Mouse (Mus musculus): ENCODE results near the gene H2al1e.
A peak's percentile ranks its signal among the peaks of the same experiment; 100 is the strongest.
"Not testable (repeated sequence)": the region's sequence is repeated elsewhere in the genome, so short reads cannot be mapped to it uniquely, and the experiment has no call there.

The H2al1e gene

DNA sequence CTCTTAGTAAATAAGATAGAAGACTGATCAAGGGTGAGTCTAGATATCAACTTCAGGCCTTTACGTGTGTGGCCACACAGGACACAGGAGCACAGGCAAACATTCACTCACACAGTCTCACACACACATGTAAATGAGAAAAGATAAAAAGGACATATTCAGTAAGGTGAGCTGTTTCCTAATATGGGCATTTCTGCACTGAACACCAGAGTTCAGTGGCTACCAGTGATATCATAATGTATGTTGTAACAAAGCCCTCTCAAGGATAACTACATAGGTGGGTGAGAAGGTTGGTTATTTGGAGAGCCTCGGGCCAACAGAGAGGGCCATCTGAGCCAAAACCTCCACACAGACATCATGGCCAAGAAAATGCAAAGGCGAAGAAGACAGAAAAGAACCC, at the start of gene H2al1e:
TSS of gene H2al1e (plus strand) at position 301 of the 400 bp plus-strand sequence.
- DNase-seq: not testable (repeated sequence)

DNA sequence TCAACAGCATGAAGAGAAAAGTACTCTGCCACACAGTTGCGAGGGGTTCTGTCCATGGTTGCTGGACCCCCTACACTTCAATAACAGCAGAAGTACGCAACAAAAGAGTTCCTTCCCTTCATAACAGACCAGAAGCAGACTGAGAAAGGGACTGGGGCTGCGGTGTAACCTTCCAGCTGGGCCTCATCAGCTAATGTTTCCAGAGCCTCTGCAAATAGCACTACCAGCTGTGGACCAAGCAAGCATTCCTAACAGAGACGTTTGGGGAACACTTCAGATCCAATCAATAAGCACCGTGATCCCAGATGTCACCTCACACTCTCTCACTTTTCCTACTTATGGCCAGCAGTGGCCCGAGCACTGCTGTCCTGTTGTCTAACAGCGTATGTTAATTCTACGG, 46.8 kb upstream of the H2al1e start:
- no peak for DNase-seq

DNA sequence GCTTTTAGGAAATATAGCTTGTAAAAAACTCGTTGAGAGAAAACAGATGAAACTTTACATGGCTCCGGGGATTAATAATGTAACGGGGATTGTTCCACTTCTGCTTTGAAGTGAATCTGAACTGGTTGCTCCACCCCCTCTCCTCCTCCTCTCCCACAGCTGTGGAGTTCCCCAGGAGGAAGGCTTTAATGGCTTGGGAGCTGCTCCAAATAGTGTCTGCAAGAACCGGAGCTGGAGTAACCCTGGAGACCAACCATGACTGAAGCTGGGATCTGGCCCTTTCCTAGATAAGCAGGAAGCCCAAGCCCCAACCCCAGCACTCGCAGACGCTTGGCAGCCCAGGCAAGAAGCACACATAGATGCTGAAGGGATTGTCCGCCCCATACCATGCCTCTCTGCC, 43.9 kb upstream of the H2al1e start:
- no peak for DNase-seq

DNA sequence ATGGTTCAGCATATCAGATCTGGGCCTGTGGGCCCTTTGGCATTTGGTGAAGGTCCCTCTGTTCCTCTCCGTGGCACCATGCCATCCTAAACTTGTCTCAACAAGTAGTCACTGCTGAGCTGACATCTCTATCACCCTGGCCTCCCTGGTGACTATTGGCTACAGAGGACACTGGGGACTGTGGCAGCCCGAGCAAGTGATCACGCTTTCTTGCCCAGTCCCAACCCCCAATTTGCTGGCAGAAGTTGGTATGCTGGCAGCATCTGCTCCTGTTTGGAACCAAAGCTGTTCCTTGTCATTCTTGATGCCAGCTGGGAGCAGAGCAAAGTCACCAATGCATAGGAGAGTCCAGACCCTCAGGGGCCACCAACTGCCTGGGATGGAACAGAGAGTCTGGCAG, 42.7 kb upstream of the H2al1e start:
- peak; percentile 22 for DNase-seq

DNA sequence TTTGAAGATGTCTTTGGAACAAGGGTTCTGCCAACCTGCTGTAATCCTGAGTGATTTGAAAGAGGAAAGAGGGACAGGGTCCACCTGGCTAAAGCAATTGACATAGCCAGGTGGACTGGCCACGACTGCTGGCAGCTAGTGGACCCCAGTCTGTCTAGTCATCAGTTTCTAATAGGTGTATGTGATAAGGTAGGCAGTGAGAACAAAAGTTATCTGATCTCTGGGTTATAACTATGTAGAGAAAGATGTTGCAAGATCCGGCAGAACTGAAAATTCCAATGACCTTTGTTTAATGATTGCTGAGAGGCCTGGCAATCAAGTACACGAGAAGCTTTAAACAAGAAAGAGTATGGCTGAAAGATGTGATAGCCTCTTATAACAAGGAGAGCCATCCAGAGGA, 38.5 kb upstream of the H2al1e start:
- no peak for DNase-seq

DNA sequence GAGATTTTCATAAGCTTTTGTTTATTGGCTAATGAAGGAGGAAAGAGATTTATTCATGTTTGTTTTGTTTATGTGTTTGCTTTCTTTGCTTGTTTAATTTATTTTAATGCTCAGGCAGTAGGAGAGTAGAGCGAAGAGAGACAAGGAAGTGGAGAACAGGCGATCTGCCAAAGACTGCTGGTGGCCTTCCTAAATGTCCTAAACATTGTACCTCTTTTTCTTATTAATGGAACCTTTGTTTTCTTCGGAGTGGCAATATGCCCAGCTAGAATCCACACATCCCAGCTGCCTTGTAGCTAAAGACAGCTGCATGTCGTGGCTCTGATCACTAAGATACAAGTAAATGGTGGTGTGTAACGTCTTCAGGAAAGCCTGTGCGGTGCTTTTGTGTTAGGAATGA, 34.7 kb upstream of the H2al1e start:
- no peak for DNase-seq

DNA sequence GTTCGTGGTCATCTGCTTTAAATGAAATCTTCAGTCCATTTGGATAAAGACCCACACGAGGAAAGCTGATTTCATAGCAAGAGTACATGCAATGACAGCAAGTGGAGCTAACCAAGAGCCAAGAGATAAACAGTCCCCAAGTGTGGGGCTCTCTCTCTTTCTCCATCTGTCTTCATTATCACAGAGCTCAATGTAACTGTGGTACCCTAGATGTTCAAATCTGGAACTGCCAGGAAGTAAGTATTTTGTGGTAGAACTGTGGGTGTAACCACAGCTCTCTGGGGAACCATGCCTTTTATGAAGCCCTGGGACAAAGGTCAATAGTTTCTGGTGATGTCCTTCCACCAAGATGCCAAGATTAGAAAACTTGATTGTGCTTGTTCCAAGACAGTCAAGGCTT, 31.0 kb upstream of the H2al1e start:
- DNase-seq: no peak

DNA sequence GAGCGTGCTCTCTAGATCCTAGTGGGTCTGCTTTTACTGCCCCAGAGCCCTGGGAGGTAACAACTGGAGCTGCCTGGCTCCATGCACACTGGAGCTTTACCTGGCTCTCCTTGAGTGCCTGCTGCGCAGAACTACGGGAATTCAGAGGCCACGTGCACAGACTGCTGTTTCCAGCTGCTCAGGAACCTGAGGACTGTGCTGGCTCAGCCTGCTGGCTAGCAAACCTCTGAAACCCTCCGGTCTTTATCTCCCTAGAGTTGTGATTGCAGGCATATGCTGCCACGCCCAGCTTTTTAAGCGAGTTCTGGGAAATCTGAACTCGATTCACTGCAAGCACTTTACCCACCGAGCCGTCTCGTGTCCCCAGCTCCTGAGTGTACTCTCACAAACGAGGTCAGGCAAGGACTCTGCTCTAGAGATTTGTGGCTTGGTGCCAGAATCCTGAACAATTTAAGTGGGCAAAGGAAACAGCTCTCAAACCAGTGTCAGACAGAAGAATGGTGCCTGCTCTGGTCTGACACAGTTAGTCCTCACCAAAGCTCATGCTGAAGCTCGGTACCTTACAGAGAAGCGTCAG, 23.3 kb upstream of the H2al1e start:
- DNase-seq: no peak

DNA sequence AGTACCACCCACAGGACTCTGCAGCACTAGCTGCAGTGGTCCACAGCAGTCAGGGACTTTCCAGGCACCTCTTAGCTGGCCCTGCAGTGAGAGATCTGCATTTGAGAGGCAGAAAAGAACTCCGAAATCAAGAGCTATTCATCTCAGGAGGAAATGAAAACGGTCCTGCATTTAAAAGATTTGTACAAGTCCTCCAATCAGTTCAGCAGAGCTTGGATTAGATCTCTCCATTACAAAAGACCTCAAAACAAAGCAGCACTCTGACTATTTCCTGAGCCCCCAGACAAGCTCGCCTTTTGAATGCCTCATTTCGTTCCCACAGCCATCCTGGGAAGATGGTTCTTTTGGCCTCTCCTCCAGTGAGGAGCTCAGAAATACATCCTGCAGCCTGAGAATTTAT, 22.5 kb upstream of the H2al1e start:
- no peak for DNase-seq

DNA sequence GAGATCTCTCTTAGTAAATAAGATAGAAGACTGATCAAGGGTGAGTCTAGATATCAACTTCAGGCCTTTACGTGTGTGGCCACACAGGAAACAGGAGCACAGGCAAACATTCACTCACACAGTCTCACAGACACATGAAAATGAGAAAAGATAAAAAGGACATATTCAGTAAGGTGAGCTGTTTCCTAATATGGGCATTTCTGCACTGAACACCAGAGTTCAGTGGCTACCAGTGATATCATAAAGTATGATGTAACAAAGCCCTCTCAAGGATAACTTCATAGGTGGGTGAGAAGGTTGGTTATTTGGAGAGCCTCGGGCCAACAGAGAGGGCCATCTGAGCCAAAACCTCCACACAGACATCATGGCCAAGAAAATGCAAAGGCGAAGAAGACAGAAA, 12.8 kb upstream of the H2al1e start, which contains the start of gene H2al1a:
TSS of gene H2al1a (plus strand) at position 301 of the 400 bp plus-strand sequence.
- not testable (repeated sequence) for DNase-seq

DNA sequence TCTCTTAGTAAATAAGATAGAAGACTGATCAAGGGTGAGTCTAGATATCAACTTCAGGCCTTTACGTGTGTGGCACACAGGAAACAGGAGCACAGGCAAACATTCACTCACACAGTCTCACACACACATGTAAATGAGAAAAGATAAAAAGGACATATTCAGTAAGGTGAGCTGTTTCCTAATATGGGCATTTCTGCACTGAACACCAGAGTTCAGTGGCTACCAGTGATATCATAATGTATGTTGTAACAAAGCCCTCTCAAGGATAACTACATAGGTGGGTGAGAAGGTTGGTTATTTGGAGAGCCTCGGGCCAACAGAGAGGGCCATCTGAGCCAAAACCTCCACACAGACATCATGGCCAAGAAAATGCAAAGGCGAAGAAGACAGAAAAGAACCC, 9.6 kb upstream of the H2al1e start, which contains the start of gene H2al1b:
TSS of gene H2al1b (plus strand) at position 301 of the 400 bp plus-strand sequence.
- not testable (repeated sequence) for DNase-seq

DNA sequence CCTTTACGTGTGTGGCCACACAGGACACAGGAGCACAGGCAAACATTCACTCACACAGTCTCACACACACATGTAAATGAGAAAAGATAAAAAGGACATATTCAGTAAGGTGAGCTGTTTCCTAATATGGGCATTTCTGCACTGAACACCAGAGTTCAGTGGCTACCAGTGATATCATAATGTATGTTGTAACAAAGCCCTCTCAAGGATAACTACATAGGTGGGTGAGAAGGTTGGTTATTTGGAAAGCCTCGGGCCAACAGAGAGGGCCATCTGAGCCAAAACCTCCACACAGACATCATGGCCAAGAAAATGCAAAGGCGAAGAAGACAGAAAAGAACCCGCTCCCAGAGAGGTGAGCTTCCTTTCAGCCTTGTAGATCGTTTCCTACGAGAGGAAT, 6.4 kb upstream of the H2al1e start, which contains the start of gene H2al1c:
TSS of gene H2al1c (plus strand) at position 301 of the 400 bp plus-strand sequence.
- DNase-seq: not testable (repeated sequence)

DNA sequence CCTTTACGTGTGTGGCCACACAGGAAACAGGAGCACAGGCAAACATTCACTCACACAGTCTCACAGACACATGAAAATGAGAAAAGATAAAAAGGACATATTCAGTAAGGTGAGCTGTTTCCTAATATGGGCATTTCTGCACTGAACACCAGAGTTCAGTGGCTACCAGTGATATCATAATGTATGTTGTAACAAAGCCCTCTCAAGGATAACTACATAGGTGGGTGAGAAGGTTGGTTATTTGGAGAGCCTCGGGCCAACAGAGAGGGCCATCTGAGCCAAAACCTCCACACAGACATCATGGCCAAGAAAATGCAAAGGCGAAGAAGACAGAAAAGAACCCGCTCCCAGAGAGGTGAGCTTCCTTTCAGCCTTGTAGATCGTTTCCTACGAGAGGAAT, 3.2 kb upstream of the H2al1e start, which contains the start of gene H2al1d:
TSS of gene H2al1d (plus strand) at position 301 of the 400 bp plus-strand sequence.
- DNase-seq: not testable (repeated sequence)

DNA sequence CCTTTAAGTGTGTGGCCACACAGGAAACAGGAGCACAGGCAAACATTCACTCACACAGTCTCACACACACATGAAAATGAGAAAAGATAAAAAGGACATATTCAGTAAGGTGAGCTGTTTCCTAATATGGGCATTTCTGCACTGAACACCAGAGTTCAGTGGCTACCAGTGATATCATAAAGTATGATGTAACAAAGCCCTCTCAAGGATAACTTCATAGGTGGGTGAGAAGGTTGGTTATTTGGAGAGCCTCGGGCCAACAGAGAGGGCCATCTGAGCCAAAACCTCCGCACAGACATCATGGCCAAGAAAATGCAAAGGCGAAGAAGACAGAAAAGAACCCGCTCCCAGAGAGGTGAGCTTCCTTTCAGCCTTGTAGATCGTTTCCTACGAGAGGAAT, 3.1 kb downstream of the H2al1e start, which contains the start of gene H2al1f:
TSS of gene H2al1f (plus strand) at position 301 of the 400 bp plus-strand sequence.
- DNase-seq: not testable (repeated sequence)

DNA sequence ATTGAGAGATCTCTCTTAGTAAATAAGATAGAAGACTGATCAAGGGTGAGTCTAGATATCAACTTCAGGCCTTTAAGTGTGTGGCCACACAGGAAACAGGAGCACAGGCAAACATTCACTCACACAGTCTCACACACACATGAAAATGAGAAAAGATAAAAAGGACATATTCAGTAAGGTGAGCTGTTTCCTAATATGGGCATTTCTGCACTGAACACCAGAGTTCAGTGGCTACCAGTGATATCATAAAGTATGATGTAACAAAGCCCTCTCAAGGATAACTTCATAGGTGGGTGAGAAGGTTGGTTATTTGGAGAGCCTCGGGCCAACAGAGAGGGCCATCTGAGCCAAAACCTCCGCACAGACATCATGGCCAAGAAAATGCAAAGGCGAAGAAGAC, 6.2 kb downstream of the H2al1e start, which contains the start of gene H2al1g:
TSS of gene H2al1g (plus strand) at position 301 of the 400 bp plus-strand sequence.
- not testable (repeated sequence) for DNase-seq

DNA sequence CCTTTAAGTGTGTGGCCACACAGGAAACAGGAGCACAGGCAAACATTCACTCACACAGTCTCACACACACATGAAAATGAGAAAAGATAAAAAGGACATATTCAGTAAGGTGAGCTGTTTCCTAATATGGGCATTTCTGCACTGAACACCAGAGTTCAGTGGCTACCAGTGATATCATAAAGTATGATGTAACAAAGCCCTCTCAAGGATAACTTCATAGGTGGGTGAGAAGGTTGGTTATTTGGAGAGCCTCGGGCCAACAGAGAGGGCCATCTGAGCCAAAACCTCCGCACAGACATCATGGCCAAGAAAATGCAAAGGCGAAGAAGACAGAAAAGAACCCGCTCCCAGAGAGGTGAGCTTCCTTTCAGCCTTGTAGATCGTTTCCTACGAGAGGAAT, 9.5 kb downstream of the H2al1e start, which contains the start of gene H2al1h:
TSS of gene H2al1h (plus strand) at position 301 of the 400 bp plus-strand sequence.
- not testable (repeated sequence) for DNase-seq

DNA sequence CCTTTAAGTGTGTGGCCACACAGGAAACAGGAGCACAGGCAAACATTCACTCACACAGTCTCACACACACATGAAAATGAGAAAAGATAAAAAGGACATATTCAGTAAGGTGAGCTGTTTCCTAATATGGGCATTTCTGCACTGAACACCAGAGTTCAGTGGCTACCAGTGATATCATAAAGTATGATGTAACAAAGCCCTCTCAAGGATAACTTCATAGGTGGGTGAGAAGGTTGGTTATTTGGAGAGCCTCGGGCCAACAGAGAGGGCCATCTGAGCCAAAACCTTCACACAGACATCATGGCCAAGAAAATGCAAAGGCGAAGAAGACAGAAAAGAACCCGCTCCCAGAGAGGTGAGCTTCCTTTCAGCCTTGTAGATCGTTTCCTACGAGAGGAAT, 12.6 kb downstream of the H2al1e start, which contains the start of gene H2al1i:
TSS of gene H2al1i (plus strand) at position 301 of the 400 bp plus-strand sequence.
- DNase-seq: not testable (repeated sequence)

DNA sequence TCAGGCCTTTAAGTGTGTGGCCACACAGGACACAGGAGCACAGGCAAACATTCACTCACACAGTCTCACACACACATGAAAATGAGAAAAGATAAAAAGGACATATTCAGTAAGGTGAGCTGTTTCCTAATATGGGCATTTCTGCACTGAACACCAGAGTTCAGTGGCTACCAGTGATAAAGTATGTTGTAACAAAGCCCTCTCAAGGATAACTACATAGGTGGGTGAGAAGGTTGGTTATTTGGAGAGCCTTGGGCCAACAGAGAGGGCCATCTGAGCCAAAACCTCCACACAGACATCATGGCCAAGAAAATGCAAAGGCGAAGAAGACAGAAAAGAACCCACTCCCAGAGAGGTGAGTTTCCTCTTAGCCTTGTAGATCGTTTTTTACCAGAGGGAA, 15.8 kb downstream of the H2al1e start, which contains the start of gene H2al1j:
TSS of gene H2al1j (plus strand) at position 301 of the 400 bp plus-strand sequence.
- not testable (repeated sequence) for DNase-seq

DNA sequence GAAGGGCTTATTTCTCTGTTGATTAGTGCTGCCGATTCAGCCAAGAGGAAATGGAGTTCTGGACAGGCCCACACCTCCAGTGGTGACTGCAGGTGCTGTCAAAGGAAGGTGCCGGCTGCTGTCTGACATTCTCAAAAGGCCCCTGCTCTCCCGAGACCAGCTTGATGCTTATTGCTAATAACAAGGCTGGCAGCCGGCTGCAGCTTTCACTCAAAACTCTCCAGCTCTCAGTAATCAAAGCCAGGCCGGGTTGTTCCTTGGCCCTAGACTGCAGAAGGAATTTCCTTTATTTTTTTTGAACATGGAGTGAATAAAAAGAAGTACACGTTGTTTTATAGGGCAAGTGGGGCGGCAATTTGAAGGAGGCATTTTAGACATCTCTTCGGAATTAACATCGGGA, 34.0 kb downstream of the H2al1e start:
- DNase-seq: peak; percentile 25

DNA sequence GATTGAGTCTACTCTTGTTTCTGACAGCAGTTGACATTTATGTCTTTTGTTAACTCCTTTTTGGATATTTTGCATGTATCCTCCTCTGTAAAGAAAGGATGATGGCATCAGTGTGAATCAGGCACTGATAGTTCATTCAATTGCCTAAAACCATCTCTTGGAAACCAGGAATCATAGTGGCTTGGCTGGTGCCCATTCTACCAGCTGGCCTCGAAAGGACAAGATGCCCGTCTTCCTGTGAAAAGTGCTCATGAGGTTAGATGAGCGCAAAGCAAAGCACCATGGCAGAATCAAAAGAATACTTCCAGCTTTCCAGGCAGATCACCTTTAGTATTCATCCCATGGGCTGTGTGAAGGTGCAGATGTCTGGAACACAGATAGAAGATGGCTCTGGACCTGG, 35.0 kb downstream of the H2al1e start:
- DNase-seq: peak; percentile 63

DNA sequence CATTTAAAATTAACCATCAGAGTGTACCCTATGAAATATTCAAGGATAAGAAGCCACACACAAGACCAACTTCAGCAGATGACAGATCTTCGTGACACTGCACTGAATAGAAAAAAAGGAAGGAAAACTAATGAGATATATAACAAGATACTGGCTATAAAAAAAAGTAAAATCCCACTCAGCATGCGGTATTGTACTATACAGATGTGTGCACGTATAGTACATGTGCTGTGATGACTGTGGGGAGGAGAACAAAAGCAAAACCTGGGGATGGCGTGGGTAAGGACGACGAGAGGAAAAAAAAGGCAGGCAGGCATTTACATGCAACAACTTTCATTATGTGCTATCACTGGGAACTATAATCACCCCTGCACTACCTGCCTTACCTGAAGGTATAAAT, 49.1 kb downstream of the H2al1e start:
- DNase-seq: no peak

DNA sequence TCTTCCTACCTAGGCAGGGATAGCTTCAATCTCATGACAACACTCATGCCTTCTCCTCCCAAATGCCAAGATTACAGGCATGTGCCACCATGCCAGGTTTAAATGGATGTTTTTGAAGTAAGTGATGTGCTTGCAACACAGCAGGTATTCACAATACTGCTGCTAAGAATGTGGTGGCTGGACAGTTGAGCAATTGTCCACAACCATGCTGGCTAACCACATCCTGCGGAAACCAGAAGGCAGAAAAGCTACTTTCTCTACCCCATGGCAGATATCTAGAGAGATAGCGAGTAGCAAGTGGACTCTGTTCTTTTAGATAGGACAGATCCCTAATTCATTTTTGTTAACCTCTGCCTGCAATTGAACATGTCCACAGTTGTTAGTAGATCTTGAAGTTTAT, 49.5 kb downstream of the H2al1e start:
- no peak for DNase-seq
